Mouse (Mus musculus): ENCODE measurements around the gene Osgep. TPM values are rescaled to one million over a fixed set of nuclear protein-coding genes. Genes with fewer than 3 reads are reported as not detected.
A peak's percentile ranks its signal among the peaks of the same experiment; 100 is the strongest.
"Not testable (repeated sequence)": the region's sequence is repeated elsewhere in the genome, so short reads cannot be mapped to it uniquely, and the experiment has no call there.

Osgep gene
- total RNA-seq, 4 experiments from 2014 or later, result 30.1 to 36.2 (median 33.2) TPM

GRCm38 (mm10) chr14:50936649-50937048 lies 12.0 kb upstream of the Osgep start:
- DNase-seq (ENCODE audit: low spot score in 2 of 2), result no peak

DNA sequence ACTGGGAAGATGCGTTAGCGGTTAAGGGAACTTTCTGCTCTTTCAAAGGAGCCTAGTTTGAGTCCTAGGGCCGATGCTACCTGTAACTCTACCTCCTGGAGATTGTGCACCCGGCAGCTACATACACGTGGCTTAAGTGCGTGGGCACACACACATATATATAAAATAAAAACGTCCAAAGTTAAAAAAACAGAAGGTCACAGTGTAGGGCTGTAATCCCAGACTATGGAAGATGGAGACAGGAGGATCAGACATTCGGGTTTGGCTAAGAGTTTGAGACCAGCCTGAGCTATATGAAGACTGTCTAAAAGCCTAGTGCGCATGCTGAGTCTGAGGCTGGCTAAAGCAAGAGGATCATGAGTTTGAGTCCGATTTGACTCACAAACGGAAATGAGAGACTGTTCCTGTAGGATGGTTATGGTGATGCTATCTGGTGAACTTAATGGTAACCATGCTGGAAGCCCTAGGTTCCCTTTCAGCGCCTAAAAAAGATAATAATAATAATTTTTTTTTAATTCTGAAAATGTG lies 6.9 kb upstream of the Osgep start:
- no peak for DNase-seq (ENCODE audit: low spot score in 2 of 2)

- peak; percentile 98 to 100 for DNase-seq (ENCODE audit: low spot score in 2 of 2)
Measured at GRCm38 (mm10) chr14:50930754-50931492, 6.2 kb upstream of the Osgep start, which contains the start of the genes Pip4p1 and Pnp. Gene Pip4p1 (minus strand): TSS chr14:50930856. Gene Pnp (plus strand): TSS chr14:50931082.

GRCm38 (mm10) chr14:50930377-50930753 lies 5.7 kb upstream of the Osgep start:
- DNase-seq (ENCODE audit: low spot score in 2 of 2), result no peak

GRCm38 (mm10) chr14:50929951-50930350 lies 5.3 kb upstream of the Osgep start:
- DNase-seq (ENCODE audit: low spot score in 2 of 2), result no peak

- DNase-seq (ENCODE audit: low spot score in 2 of 2), result no peak
Measured at GRCm38 (mm10) chr14:50927366-50927765, 2.7 kb upstream of the Osgep start.

DNA sequence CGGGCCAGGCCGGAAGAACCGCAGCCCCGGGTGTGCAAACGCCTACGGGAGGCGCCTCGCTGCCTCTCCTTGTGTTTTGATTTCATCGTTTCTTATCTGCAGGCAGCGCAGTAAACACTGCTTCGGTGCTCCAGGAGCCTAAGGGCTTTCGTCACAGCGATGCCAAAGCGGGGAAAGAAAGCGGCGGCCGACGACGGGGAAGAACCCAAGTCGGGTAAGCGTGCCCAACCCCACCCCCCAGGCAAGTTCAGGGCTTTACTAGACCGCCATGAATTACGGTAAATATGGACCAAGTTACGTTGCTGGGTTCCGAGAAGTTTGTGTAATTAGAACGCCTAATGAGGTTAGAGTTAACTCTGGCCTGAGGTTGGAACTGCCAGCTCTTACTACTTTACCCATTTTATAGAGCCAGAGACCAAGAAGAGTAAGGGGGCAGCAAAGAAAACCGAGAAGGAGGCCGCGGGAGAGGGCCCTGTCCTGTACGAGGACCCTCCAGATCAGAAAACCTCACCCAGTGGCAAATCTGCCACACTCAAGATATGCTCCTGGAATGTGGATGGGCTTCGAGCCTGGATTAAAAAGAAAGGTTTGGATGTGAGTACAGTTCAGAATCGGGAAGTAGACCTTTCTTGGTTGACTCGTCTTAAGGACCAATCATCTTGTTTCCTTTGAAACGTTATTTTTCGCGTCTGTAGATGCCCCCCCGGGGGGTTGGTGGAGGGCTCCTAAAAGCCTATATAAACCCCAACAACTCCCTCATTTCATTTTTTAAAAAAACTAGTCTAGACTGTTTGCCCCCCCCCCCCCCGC lies 623 bp upstream of the Osgep start:
- no peak for DNase-seq (ENCODE audit: low spot score in 2 of 2)

GRCm38 (mm10) chr14:50923437-50923836 lies 1.3 kb downstream of the Osgep start:
- not testable (repeated sequence) for DNase-seq (ENCODE audit: low spot score in 2 of 2)

DNA sequence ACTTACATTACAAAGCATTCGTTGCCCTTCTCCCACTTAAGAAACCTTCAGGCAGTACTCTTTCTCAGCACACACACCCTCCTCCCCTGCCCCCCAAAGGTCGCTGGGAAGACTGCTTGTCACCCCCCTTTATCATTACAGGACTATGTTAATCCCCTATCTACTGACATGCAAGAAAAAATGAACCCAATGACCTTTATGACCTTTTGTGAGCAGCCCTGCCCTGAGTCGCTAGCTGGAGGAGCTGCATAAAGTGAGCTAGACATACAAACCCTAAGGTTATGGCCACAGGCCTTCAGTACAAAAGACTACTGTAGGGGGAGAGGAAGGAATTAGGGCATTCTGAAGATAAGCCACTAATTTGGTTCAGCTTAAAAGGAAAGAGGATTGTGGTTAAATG lies 13.3 kb downstream of the Osgep start:
- no peak for DNase-seq (ENCODE audit: low spot score in 2 of 2)

DNA sequence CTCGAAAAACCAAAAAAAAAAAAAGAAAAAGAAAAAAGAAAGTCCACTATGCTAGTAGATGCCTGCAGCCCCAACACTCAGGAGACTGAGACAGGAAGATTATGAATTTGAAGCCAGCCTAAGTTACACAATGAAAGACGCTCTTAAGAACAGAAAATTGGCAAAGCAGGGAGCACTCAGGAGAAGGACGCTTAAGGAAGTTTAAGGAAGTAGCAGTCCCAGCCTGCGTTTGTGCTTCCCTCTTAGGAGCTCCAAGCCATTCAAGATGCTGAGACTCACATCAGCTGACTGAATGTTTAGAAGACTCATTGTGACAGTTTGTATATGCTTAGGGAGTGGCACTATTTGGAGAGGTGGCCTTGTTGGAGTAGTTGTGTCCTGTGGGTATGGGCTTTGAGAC lies 16.6 kb downstream of the Osgep start:
- DNase-seq (ENCODE audit: low spot score in 2 of 2), result no peak

DNA sequence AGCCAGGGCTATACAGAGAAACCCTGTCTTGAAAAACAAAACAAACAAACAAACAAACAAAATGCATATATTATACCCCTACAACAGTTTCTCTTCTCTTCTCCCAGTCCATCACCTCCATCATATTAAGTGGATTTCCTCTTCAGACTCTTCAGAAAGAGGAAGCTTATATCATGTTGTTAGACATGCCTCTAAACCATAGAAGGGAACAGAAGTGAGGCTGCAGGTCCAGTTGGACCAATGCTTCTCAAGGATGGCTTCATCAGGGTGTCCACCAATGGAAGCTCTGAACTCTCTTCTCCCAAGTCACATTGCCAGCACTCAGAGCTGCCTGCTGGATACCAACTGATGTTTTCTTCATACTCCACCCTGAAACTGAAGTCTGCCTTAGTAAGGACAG lies 19.4 kb downstream of the Osgep start:
- not testable (repeated sequence) for DNase-seq (ENCODE audit: low spot score in 2 of 2)

DNA sequence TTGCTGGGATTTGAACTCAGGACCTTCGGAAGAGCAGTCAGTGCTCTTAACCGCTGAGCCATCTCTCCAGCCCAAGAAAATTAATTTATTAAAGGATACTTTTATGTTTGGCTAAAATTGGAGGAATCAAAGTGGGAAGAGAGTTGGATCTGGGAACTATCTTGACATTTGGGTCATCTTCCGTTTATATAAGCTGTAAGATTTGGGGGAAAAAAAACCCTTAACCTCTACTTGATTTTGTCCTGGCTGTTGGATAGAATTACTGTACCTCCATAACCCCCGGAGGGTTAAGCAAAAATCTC lies 19.9 kb downstream of the Osgep start:
- no peak for DNase-seq (ENCODE audit: low spot score in 2 of 2)

GRCm38 (mm10) chr14:50903973-50904827 lies 20.5 kb downstream of the Osgep start:
- no peak for DNase-seq (ENCODE audit: low spot score in 2 of 2)

DNA sequence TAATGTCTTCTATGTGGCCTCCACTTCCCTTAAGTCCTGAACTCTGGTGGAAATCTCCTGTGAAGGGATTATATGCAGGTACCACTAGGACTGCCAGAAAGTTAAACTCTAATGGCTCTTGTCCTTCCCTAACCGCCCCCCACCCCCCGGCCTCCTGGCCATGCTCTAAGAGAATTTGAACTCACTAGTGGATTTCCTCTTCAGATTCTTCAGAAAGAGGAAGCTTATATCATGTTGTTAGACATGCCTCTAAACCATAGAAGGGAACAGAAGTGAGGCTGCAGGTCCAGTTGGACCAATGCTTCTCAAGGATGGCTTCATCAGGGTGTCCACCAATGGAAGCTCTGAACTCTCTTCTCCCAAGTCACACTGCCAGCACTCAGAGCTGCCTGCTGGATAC lies 26.7 kb downstream of the Osgep start:
- DNase-seq (ENCODE audit: low spot score in 2 of 2), result not testable (repeated sequence)

DNA sequence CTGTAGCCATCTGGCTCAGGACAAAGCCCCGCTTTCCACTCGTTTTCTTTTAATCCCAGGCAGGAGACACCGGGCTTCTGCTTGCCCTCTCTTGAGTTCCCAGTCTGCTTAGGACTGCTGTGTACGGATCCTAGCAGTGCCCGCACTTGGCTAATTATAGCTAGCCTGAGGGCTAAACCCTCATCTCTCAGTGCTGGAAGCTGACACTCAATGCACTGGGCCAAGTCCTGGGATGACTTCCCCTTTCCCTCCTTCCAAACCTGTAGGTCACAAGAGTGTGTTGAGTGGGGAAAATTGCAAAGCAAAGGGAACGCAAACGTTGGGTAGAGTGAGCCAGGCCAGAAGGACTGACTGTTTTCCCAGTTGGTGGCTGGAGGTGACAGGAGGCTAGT lies 27.3 kb downstream of the Osgep start, which contains the start of gene Klhl33:
Klhl33 (minus strand) TSS at position 134 of the 392 bp plus-strand sequence.
- DNase-seq (ENCODE audit: low spot score in 2 of 2), result no peak

DNA sequence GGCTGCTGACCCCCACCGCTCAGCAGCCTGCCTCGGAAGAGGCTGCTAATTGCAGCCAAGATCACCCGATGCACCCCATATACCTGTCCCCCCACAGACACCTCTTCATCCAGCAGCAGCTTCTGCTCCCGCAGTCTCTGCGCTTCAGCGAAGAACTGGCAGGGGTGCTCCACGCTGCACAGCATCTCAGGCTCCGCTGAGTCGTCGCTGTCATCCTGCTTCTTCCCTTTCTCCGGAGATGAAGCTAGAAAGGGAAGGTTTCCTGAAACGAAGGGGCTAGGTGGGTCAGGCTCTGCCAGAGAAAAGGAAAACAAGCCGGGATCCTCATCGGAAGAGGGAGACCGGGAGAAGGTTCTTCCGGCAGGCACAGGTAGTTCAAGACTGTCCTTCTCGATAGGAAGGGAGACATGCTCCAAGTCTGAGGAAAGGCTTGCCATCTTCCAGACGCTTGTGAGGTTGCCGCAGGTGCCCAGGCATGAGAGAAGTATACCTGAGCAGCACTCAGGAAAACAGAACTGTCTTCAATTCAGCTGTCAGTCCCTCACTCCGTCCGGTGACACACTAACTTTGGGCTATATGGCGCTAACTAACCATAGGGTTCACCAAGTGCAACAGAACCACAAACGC lies 27.8 kb downstream of the Osgep start:
- peak in 1 of 2 experiments; percentile 48 for DNase-seq (ENCODE audit: low spot score in 2 of 2)

DNA sequence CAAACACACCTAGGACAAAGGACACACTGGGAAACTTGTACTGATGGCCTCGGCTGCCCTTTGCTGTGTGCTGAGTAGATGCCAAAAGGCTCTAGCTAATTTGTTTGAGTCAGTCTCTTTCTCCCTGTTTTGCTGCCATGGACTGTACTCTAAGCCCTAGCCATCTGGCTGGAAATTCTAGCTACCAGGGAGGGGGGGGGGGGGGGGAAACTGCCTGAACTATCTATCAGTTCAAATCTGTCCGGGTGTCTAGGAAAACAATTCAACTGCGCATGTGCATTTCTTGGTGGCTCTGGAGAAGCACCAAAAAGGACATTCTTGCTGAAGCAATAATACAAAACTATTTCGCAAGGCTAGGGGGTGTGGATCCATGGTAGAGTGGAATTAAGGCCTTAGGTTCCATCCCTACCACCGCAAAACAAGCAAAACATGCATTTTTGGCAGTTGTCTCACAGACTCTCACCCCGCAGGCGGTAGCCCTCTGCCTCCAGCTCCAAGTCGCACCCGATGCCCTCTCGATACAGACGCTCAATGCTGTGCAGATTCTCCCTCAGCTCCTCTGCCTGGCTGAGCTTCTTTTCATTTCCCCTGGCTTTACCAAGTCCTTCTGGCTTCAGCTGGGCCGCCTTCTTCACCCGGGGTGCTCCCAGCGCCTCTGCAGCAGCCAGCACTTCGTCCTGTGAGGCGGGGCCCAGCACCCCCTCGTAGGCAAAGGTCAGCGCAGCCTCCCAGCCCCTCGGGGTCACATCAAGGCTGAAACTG lies 28.5 kb downstream of the Osgep start:
- peak; percentile 22 to 42 for DNase-seq (ENCODE audit: low spot score in 2 of 2)

DNA sequence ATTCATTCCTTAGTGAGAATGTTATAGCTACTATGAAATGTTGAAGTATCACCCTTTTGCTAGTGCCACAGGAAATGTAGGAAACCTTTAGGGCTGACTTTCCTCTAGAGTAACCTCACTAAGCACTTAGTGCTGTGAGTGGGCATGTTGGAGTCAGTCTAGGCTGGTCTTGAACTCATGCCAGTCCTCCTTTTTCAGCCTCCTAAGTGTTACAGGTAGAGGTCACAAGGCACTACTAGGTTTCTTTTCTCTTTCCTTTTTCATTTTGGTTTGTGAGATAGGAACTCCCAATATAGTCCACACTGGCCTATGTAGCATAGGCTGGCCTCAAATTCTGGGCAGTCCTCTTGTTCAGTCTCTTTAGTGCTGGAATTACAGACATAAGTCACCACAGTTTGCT lies 29.3 kb downstream of the Osgep start:
- DNase-seq (ENCODE audit: low spot score in 2 of 2), result no peak

- DNase-seq (ENCODE audit: low spot score in 2 of 2), result no peak
Measured at GRCm38 (mm10) chr14:50892541-50893459, 31.9 kb downstream of the Osgep start.

Data from left cerebral cortex, adult 8-10 months (tissue).